18 mouse cellular contexts compared by ENCODE assay signal in the genomic region with DNA sequence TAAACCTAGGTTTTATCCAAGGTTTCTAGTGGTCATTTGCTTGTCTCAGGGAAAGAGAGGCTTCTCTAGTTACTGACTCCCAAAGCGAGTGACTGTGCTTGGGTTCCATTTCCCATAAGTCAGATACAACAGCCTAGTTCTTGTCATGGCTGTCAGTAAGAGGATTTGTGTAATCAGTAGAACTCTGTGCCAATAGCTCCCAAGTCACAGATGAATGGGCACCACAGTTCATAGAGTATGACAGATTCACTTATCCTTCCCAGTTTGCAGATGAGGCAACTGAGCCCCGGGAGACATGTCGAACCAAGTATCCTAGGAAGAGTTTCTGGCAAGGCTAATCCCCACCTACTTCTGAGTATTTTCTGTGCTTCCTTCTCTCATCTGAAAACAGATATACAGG.
DNase-seq lines count a peak whose midpoint lies in the region; ATAC-seq and TF ChIP-seq lines count a peak whose summit lies in the region.
"Had no signal": no experiment of that assay in that cellular context is flagged by ENCODE, and none has a peak within 500 bp of the region (broad histone marks: within the 10 kb centered on the region; RNA-seq: fewer than 3 reads in every experiment).

No protein-coding gene starts in this region.

- no peaks in the 10 kb centered on the region for H3K36me3 ChIP-seq in embryonic facial prominence, embryonic 12.5 days
- no peaks in the 10 kb centered on the region for H3K36me3 ChIP-seq in embryonic facial prominence, embryonic 10.5 days (replicated peaks)
- H3K36me3 ChIP-seq in embryonic facial prominence, embryonic 13.5 days, result no peaks in the 10 kb centered on the region
- no peaks in the 10 kb centered on the region; the same call in 1 of the 2 replicates for H3K36me3 ChIP-seq in stomach, postnatal 0 days (ENCODE audit: control insufficient read depth, insufficient read depth, low read length)
- H3K36me3 ChIP-seq: forebrain, embryonic 12.5 days; heart, embryonic 12.5 days; hindbrain, embryonic 15.5 days had no signal

- no peak for ATAC-seq in embryonic facial prominence, embryonic 12.5 days (ENCODE audit: insufficient number of reproducible peaks, insufficient read depth, low FRiP score, low TSS enrichment)
- ATAC-seq in embryonic facial prominence, embryonic 13.5 days (ENCODE audit: insufficient number of reproducible peaks, insufficient read depth, low FRiP score, low TSS enrichment, low read depth), result no peak
- no peak for ATAC-seq in stomach, postnatal 0 days (ENCODE audit: low FRiP score, low TSS enrichment)
- ATAC-seq: forebrain, embryonic 16.5 days; intestine, embryonic 16.5 days had no signal

- peaks cover 12% of the 10 kb centered on the region; the same call in 1 of the 2 replicates for H3K4me1 ChIP-seq in embryonic facial prominence, embryonic 12.5 days
- H3K4me1 ChIP-seq in embryonic facial prominence, embryonic 10.5 days, result peaks cover 16% of the 10 kb centered on the region
- peaks cover 23% of the 10 kb centered on the region for H3K4me1 ChIP-seq in embryonic facial prominence, embryonic 13.5 days
- no peaks in the 10 kb centered on the region for H3K4me1 ChIP-seq in stomach, postnatal 0 days (replicated peaks; ENCODE audit: control insufficient read depth, insufficient read depth)

- H3K4me3 ChIP-seq in embryonic facial prominence, embryonic 12.5 days, result no peak overlapping the region
- no peak overlapping the region for H3K4me3 ChIP-seq in embryonic facial prominence, embryonic 10.5 days
- H3K4me3 ChIP-seq in embryonic facial prominence, embryonic 13.5 days, result no peak overlapping the region
- H3K4me3 ChIP-seq in stomach, postnatal 0 days (ENCODE audit: low read depth, low read length), result no peak overlapping the region
- H3K4me3 ChIP-seq: forebrain, embryonic 12.5 days; heart, embryonic 12.5 days; hindbrain, embryonic 15.5 days had no signal

- no peaks in the 10 kb centered on the region for H3K27me3 ChIP-seq in embryonic facial prominence, embryonic 12.5 days
- no peaks in the 10 kb centered on the region for H3K27me3 ChIP-seq in embryonic facial prominence, embryonic 10.5 days (replicated peaks; ENCODE audit: low read depth, poor library complexity, severe bottlenecking)
- H3K27me3 ChIP-seq in embryonic facial prominence, embryonic 13.5 days, result no peaks in the 10 kb centered on the region
- H3K27me3 ChIP-seq in stomach, postnatal 0 days (ENCODE audit: control insufficient read depth, insufficient read depth, low read length), result no peaks in the 10 kb centered on the region
- H3K27me3 ChIP-seq: CH12.LX; forebrain, embryonic 12.5 days; heart, embryonic 12.5 days; hindbrain, embryonic 15.5 days had no signal

- H3K9me3 ChIP-seq in embryonic facial prominence, embryonic 12.5 days, result no peaks in the 10 kb centered on the region
- H3K9me3 ChIP-seq in embryonic facial prominence, embryonic 10.5 days, result no peaks in the 10 kb centered on the region
- H3K9me3 ChIP-seq in embryonic facial prominence, embryonic 13.5 days, result no peaks in the 10 kb centered on the region
- no peaks in the 10 kb centered on the region for H3K9me3 ChIP-seq in stomach, postnatal 0 days (ENCODE audit: control insufficient read depth, low read length)
- H3K9me3 ChIP-seq: forebrain, embryonic 12.5 days; heart, embryonic 12.5 days; hindbrain, embryonic 15.5 days had no signal

- no peak overlapping the region for H3K4me2 ChIP-seq in embryonic facial prominence, embryonic 12.5 days (replicated peaks)
- H3K4me2 ChIP-seq in embryonic facial prominence, embryonic 13.5 days, result no peak overlapping the region
- H3K4me2 ChIP-seq in stomach, postnatal 0 days (replicated peaks; ENCODE audit: low read depth), result no peak overlapping the region
- H3K4me2 ChIP-seq: forebrain, embryonic 12.5 days; heart, embryonic 12.5 days; hindbrain, embryonic 15.5 days had no signal

- no peak for TF ChIP-seq EP300 in stomach, postnatal 0 days (optimal IDR thresholded peaks at IDR 0.05)

- H3K9ac ChIP-seq in embryonic facial prominence, embryonic 12.5 days, result no peak overlapping the region
- no peak overlapping the region for H3K9ac ChIP-seq in embryonic facial prominence, embryonic 13.5 days
- H3K9ac ChIP-seq in stomach, postnatal 0 days (ENCODE audit: low read length), result no peak overlapping the region
- H3K9ac ChIP-seq: forebrain, embryonic 12.5 days; heart, embryonic 12.5 days; hindbrain, embryonic 15.5 days had no signal

- no peak for TF ChIP-seq CTCF in stomach, postnatal 0 days (IDR thresholded peaks at IDR 0.05; ENCODE audit: low read depth)

- DNase-seq in embryonic facial prominence, embryonic 10.5 days (ENCODE audit: low spot score), result no peak
- peak; percentile 50 for DNase-seq in 3T3-L1 (ENCODE audit: low read depth, low spot score)
- no peak for DNase-seq in stomach, postnatal 0 days (ENCODE audit: low spot score)
- no peak for DNase-seq in T-cell, adult 2 months (ENCODE audit: low spot score)
- no peak for DNase-seq in adrenal gland, postnatal 4 days (ENCODE audit: low spot score in 2 of 2)
- DNase-seq: adrenal gland, postnatal 10 days; cerebellum, adult 11-12 months; cerebellum, adult 9-10 months; cerebellum, postnatal 25 days; gastrocnemius, postnatal 10 days had no signal

- 0 out of 2 replicates have a peak overlapping the region, but pooled peaks have one; percentile 43 for H3K27ac ChIP-seq in embryonic facial prominence, embryonic 12.5 days
- H3K27ac ChIP-seq in embryonic facial prominence, embryonic 10.5 days (replicated peaks), result no peak overlapping the region
- H3K27ac ChIP-seq in embryonic facial prominence, embryonic 13.5 days, result peak overlapping the region; percentile 11; the same call in 1 of the 2 replicates
- 0 out of 2 replicates have a peak overlapping the region, but pooled peaks have one; percentile 24 for H3K27ac ChIP-seq in stomach, postnatal 0 days (replicated peaks)
- H3K27ac ChIP-seq: forebrain, embryonic 12.5 days; hindbrain, embryonic 15.5 days had no signal

- WGBS in embryonic facial prominence, embryonic 12.5 days, result 85% methylated on average over 3 of the region's 3 CpGs
- 88% methylated on average over 3 of the region's 3 CpGs for WGBS in embryonic facial prominence, embryonic 10.5 days
- 74% methylated on average over 3 of the region's 3 CpGs for WGBS in embryonic facial prominence, embryonic 13.5 days
- 80% methylated on average over 3 of the region's 3 CpGs for WGBS in stomach, postnatal 0 days
